ENCODE assay signal across 8 mouse cellular contexts in the genomic region with DNA sequence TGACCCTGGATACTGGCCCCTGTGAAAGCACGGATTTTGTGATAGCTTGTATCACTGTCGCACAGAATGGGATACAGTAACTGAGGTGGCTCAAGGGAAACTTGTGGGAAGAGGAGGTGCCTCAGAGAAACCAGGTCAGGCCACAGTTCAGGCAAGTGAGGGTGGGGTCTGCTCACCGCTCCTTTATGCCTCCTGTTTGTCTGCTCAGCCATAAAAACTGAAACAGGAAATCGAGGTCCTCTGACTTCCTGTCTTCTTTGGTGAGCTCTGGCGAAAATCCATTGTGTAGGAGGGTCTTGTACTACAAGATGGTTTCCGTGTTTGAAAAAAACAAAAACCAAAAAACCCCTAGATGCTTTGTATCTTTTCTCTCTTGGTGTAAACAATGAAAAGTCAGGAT. TPM values are rescaled to one million over a fixed set of nuclear protein-coding genes. Genes with fewer than 3 reads are reported as not detected.
A peak's percentile ranks its signal among the peaks of the same experiment; 100 is the strongest.
DNase-seq lines count a peak whose midpoint lies in the region; ATAC-seq and TF ChIP-seq lines count a peak whose summit lies in the region.

No protein-coding gene starts in this region.

- ATAC-seq in heart, embryonic 11.5 days (replicated peaks; ENCODE audit: insufficient number of reproducible peaks, low FRiP score, low TSS enrichment): no peak
- no peak for ATAC-seq in liver, embryonic 14.5 days (ENCODE audit: insufficient read depth)
- ATAC-seq in erythroid progenitor cell, adult 5-6 weeks (replicated peaks; ENCODE audit: low FRiP score, poor library complexity, severe bottlenecking): no peak

- intact Hi-C loops in heart, postnatal 25 days (cut with DNase I): no loop called here

- 51% methylated on average over 6 of the region's 6 CpGs for WGBS in heart, embryonic 11.5 days (ENCODE audit: insufficient replicate concordance)
- WGBS in spleen, adult 2 months: 20% methylated on average over 6 of the region's 6 CpGs
- 11% methylated on average over 6 of the region's 6 CpGs for WGBS in liver, embryonic 14.5 days (ENCODE audit: insufficient replicate concordance)

- peak overlapping the region; percentile 23; the same call in 1 of the 2 replicates for H3K27ac ChIP-seq in heart, embryonic 11.5 days (ENCODE audit: low read depth, low read length)
- peak overlapping the region; percentile 59 for H3K27ac ChIP-seq in spleen, adult 2 months (ENCODE audit: insufficient read depth, low read length)
- no peak overlapping the region for H3K27ac ChIP-seq in liver, embryonic 14.5 days

- TF ChIP-seq CTCF in spleen, adult 2 months (IDR thresholded peaks at IDR 0.05; ENCODE audit: extremely low read depth, insufficient read depth, insufficient read length, insufficient replicate concordance): no peak
- TF ChIP-seq CTCF in liver, embryonic 14.5 days (IDR thresholded peaks at IDR 0.05; ENCODE audit: low read depth): no peak

- no peak for TF ChIP-seq POLR2A in spleen, adult 2 months (IDR thresholded peaks at IDR 0.05; ENCODE audit: low read depth, low read length)

- DNase-seq in heart, postnatal 25 days (ENCODE audit: low spot score): no peak
- no peak for DNase-seq in spleen, adult 2 months (ENCODE audit: low read depth in 1 of 2, low spot score in 2 of 2)
- DNase-seq in spleen, adult 18-20 months: no peak
- DNase-seq in liver, embryonic 14.5 days (ENCODE audit: low read depth in 3 of 3, low spot score in 3 of 3): no peak
- peak; percentile 32 to 69 for DNase-seq in thymus, postnatal 36 days
- no peak for DNase-seq in adrenal gland, adult 18-20 months (ENCODE audit: low spot score in 2 of 2)

- H3K36me3 ChIP-seq in heart, embryonic 11.5 days (ENCODE audit: control insufficient read depth, insufficient read depth, low read length): no peaks in the 10 kb centered on the region
- H3K36me3 ChIP-seq in spleen, adult 2 months (ENCODE audit: control insufficient read depth, insufficient read depth, low read length): no peaks in the 10 kb centered on the region
- no peaks in the 10 kb centered on the region for H3K36me3 ChIP-seq in liver, embryonic 14.5 days (replicated peaks; ENCODE audit: control insufficient read depth, insufficient read depth, low read depth)

- no peaks in the 10 kb centered on the region for H3K27me3 ChIP-seq in heart, embryonic 11.5 days (ENCODE audit: control insufficient read depth, insufficient read depth, low read length)
- H3K27me3 ChIP-seq in spleen, adult 2 months (ENCODE audit: control insufficient read depth, insufficient read depth, low read length): no peaks in the 10 kb centered on the region
- H3K27me3 ChIP-seq in liver, embryonic 14.5 days (ENCODE audit: control insufficient read depth, insufficient read depth, low read length): no peaks in the 10 kb centered on the region

- 0 out of 2 replicates have a peak overlapping the region, but pooled peaks have one; percentile 9 for H3K4me2 ChIP-seq in heart, embryonic 11.5 days
- peak overlapping the region; percentile 32 for H3K4me2 ChIP-seq in liver, embryonic 14.5 days (ENCODE audit: low read depth)

- H3K4me3 ChIP-seq in heart, embryonic 11.5 days (ENCODE audit: low read depth, low read length): no peak overlapping the region
- no peak overlapping the region for H3K4me3 ChIP-seq in spleen, adult 2 months (ENCODE audit: extremely low read depth, insufficient read depth, insufficient read length)
- H3K4me3 ChIP-seq in liver, embryonic 14.5 days (ENCODE audit: insufficient read depth in 1 of 2, low read depth in 2 of 2, low read length in 2 of 2): 0 out of 4 replicates have a peak overlapping the region, but pooled peaks of 1 of the 2 experiments have one; percentile 4

- no peak overlapping the region for H3K9ac ChIP-seq in heart, embryonic 11.5 days (ENCODE audit: low read depth, low read length)
- H3K9ac ChIP-seq in liver, embryonic 14.5 days (replicated peaks): no peak overlapping the region

- TF ChIP-seq EP300 in liver, embryonic 14.5 days (IDR thresholded peaks at IDR 0.05; ENCODE audit: low read depth): no peak

- H3K4me1 ChIP-seq in heart, embryonic 11.5 days (ENCODE audit: control insufficient read depth, insufficient read depth, low read length): peaks cover 14% of the 10 kb centered on the region
- peaks cover 20% of the 10 kb centered on the region; the same call in 1 of the 2 replicates for H3K4me1 ChIP-seq in spleen, adult 2 months (ENCODE audit: control insufficient read depth, insufficient read depth, insufficient read length)
- H3K4me1 ChIP-seq in liver, embryonic 14.5 days (replicated peaks; ENCODE audit: control insufficient read depth in 2 of 2, insufficient read depth in 2 of 2, low read length in 1 of 2): peaks cover 0 to 17% of the 10 kb centered on the region in 2 experiments; a peak in 3 of 4 replicates

- no peaks in the 10 kb centered on the region for H3K9me3 ChIP-seq in heart, embryonic 11.5 days (replicated peaks; ENCODE audit: control insufficient read depth, low read length)
- H3K9me3 ChIP-seq in liver, embryonic 14.5 days (ENCODE audit: control insufficient read depth, low read length): no peaks in the 10 kb centered on the region

RNA-seq across cellular contexts. Expression of a gene that starts 42.9 kb away (rescaled TPM):
- 3.5 and 5.4 TPM in 2 replicates for polyA plus RNA-seq in heart, embryonic 11.5 days (2014; fragmentation: Nextera tagmentation; extraction: Ambion mirVana)
- 1 to 10 TPM; 2.7 to 3.6 TPM for total RNA-seq in heart, postnatal 25 days (2021)
- 15.2 and 16.0 TPM in 2 replicates for polyA plus RNA-seq in spleen, adult 2 months (2012; rRNA removed)
- polyA plus RNA-seq in liver, embryonic 14.5 days (2012; rRNA removed): 2.4 and 3.3 TPM in 2 replicates
- polyA plus RNA-seq in liver, embryonic 14.5 days (2014; fragmentation: Nextera tagmentation; extraction: Ambion mirVana): 6.8 and 8.7 TPM in 2 replicates
- total RNA-seq in erythroid progenitor cell, adult 5-6 weeks (2015; ENCODE audit: low replicate concordance): 9.2 and 36.0 TPM in 2 replicates
- total RNA-seq in erythroid progenitor cell, adult 5-6 weeks (2017; ENCODE audit: low replicate concordance): 2.2 and 8.5 TPM in 2 replicates
- total RNA-seq in adrenal gland, adult 18-20 months (2021): 1 to 10 TPM; 5.6 to 7.7 TPM

Comparison
In these comparisons a context has a peak if more than half of its experiments do, and no peak if none do; other contexts are left out.
1. DNase-seq: peak in thymus, postnatal 36 days (2 of 2); none in heart, postnatal 25 days (single experiment), spleen, adult 2 months (0 of 2), spleen, adult 18-20 months (0 of 2), liver, embryonic 14.5 days (0 of 3) and adrenal gland, adult 18-20 months (0 of 2).